Mouse (Mus musculus) liver (tissue): ENCODE measurements around the gene Atp2b2.

ENCODE experiments used
- DNase-seq: peaks from one replicate; pipeline ENCODE4 v3.0.0-alpha.2; 2020; ENCODE audit warnings: mixed read lengths

The Atp2b2 gene

DNA sequence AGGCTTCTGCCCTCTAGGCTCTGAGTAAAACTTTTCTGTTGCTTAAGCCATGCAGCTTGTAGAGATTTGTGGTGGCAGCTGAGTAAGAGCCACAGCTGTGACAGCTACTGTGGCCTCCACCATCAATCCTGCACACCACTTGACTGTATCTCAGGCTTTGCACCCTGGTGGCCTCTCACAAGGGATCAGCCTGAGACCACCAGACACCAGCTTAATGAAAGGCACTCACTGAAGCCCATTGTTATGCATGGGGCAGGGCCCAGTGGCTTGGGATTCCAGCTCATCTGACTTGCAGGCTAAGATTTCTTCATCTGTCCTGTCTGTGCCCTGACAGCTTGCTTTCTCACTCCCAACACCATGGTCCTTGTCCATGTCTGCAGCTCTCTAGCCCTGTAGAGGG lies 155.5 kb downstream of the Atp2b2 start:
- DNase-seq = no peak

DNA sequence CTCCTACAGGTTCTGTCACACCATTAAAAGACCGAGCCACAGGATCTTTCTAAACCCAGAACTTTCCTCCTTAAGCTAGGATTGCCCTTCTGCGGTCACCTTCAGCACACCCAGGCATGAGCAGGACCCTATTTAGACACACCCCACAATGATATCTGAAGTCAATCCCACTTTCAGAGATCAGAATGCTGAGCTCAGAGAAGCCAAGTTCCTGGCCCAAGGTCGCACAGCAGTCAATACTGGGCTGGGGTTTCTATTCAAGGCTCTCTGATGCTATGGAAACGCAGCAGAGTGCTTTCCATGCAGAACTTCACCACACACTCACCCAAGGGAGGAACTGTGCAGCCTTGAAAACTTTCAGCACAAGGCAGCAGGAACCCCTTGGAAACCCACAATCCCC lies 157.6 kb downstream of the Atp2b2 start:
- DNase-seq = no peak

- DNase-seq = no peak
Measured at GRCm38 (mm10) chr6:113883225-113883624, 159.2 kb downstream of the Atp2b2 start.

- no peak for DNase-seq
Measured at GRCm38 (mm10) chr6:113882396-113882795, 160.0 kb downstream of the Atp2b2 start.

- peak; percentile 24 for DNase-seq
Measured at GRCm38 (mm10) chr6:113881561-113882243, 160.7 kb downstream of the Atp2b2 start.

GRCm38 (mm10) chr6:113879366-113879765 lies 163.0 kb downstream of the Atp2b2 start:
- DNase-seq = no peak

GRCm38 (mm10) chr6:113878510-113879128 lies 163.8 kb downstream of the Atp2b2 start:
- DNase-seq = no peak

DNA sequence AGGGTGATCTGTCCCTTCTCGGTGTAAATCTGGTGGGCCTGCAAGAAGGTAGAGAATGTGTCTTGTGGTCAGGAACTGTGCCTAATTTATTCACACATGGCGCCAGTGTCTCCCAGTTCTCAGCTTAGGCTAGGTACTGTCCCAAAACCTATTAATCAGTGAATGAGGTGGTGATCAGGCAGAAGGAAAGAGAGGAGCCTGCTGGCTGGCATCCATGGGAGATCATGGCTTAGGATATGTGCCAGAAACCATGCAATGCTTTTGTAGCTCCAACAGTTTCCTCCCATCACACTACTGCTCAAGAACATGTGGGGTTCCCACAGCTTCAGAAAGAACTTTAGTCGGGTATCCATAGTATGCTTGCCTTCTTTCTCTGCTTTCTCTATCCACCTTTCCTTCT lies 165.8 kb downstream of the Atp2b2 start:
- no peak for DNase-seq

DNA sequence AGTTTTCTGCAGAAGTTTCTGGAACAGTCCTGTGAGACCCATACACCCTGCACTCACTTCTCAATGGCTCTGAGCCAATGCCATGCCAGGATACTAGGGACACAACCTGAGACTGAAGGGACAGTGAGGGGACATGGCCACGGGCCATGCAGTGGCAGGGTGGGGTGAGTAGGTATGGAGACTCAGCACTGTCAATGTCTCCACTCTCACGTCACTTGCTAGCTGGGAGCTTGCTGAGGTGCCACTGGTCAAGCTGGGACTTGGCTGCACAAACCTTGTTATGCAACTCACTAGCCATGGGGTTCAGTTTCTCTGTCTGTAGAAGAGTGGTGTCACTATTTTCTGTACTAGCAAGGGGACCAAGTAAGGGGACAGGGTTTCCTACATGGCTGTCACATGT lies 167.2 kb downstream of the Atp2b2 start:
- no peak for DNase-seq

- no peak for DNase-seq
Measured at GRCm38 (mm10) chr6:113872654-113873053, 169.8 kb downstream of the Atp2b2 start.

DNA sequence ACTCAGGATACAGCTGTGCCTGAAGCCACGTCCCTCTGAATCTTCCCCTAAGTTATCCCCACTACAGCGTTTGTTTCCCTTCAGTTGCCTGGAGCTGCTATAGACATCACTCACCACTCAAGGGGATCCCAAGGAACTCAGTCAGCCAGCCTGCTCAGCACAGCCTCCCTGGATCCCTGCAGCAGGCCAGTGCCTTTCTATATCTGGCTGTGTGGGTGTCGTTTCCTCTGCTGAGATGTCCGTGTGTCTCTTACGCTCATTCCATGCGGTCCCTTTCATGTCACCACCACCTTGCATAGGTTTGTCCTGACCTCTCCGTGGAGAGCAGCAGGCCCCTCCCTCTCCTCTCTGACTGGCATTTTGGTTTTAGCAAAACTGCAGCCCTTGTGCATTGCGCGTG lies 171.6 kb downstream of the Atp2b2 start:
- DNase-seq = no peak

DNA sequence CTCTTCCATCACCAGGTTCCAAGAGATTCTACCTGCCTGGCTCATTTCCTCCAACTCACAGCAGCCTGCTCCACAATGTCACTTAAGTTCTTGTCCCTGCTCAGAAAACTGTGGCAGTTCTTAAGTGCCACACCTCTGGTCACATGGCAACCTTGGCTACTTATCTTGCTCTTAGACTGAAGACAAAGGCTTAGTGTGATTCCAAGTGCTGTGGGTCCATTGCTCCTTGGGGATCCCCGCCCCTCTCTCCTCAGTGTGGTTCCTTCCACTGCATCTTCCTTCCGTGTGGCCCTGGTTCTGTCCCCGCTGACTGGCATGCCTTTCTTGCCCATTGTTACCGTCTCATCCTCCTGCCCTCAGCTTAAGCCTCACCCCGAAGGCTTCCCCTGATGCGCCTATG lies 173.9 kb downstream of the Atp2b2 start:
- DNase-seq = no peak

DNA sequence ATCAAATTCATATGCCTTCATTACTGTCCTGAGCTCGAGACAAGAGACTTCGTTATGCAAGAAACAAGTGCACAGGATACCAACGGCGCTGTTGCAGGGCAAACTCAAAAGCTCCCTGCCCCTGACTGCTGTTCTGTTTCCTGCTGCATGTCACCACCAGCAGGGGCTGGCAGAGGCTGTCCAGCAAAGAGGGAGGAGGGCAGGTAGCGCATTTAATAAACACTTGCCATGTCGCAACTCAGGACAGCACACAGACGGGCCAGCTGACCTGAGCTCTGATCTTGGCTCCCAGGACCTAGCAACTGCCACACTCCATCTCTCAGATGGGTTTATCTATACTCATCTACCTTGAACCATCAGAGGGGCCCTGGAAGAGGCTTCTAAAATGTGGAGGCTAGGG lies 176.7 kb downstream of the Atp2b2 start:
- no peak for DNase-seq

- DNase-seq = no peak
Measured at GRCm38 (mm10) chr6:113864812-113865211, 177.6 kb downstream of the Atp2b2 start.

GRCm38 (mm10) chr6:113862955-113863354 lies 179.5 kb downstream of the Atp2b2 start:
- no peak for DNase-seq

DNA sequence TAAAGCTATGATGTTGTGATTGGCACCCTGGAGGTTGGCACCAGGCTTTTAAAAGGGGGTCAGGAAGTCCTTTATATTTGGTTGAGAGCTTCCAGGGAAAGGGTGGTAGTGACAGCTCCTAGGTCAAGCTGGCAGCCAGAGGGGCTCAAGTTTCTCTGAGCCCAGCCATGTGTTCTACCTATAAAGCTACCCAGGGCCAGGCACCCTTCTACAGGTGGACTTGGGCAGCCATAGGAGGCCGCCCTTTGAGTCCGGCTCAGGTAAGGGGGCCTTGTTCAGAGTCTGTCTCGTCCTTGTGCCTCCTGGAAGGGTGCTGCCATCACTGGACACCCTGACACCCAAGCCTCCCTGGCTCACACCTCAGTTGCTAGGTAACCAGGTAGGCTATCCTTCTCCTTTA lies 180.5 kb downstream of the Atp2b2 start:
- no peak for DNase-seq

DNA sequence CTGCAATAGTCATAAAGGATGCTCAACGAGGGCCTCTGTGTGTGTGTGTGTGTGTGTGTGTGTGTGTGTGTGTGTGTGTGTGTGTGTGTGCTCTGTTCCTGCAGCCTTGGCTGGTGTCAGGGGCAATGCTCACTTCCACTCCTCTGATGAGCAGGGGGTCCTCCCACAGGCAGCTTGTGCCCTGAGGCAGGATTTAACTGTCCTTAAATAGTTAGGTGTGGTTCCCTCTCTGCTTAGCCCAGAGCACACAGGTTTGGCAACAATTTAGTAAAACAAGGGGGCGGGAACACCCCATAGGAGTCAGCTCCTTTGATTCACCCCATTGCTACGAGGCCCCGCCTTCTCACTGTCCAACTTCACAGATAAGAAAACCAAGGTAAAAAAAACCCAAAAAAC lies 181.0 kb downstream of the Atp2b2 start:
- DNase-seq = no peak

- DNase-seq = no peak
Measured at GRCm38 (mm10) chr6:113860735-113861374, 181.6 kb downstream of the Atp2b2 start.

- DNase-seq = no peak
Measured at GRCm38 (mm10) chr6:113860023-113860734, 182.2 kb downstream of the Atp2b2 start.

DNA sequence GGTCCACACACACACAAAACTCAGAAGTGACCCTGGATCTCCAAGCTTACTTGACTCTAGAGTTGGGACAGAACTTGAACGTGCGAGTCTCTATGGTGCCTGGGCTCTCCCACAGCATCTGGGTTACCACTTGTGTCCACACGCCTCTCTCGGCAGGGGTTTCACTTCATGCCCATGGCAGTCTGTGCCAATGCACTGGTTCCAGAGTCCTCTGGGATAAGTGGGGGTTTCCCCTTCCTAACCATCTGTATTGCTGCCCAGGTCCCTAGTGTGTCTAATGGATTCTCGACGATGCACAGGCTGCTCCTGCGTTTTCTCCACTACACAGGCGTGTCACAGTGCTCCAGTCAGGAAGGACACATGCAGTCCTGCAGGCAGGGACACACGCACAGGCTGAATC lies 184.1 kb downstream of the Atp2b2 start:
- no peak for DNase-seq

DNA sequence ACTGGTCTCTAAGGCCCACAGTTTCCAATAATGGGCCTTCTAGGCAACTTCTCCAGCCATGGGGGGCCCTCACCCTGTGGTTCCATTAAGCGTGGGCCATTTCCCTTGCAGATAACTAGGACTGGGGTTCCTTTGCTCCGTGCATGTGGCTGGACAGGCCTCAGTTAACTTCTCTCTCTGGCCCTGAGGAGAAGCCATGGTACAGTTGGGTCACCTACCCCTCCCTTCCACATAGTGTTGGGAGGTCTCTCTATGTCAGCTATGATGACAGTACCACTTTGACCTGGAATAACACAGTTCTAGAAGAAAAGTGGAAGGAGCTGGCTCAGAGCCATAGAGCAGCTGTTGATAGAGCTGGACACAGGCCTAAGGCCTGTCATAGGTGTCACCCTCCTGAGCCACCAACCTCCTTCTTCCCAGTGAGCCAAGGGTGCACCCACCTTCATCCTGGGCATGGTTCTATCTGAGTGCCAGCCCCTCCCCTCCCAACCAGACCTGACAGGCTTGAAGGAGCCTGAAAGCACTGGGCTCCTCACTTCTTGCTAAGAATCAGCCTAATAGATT lies 185.0 kb downstream of the Atp2b2 start:
- DNase-seq = no peak

DNA sequence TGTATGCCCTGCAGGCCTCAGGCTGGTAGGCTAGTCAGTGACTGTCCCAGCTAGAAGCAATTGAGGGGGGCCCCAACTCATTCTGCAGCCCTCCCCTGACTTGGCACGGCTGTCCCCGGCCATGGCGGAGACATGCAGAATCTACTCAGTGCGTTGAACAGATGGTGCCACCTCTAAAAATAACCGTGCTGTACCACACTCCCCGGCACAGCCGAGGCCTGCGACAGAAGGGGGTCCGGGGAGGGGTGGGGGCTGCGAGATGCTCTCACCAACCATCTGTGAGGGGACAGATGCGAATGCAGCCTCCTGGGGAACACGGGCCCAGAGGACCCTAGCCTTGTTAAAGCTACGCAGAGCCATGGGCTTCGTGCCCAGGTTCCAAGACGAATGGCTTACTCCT lies 185.6 kb downstream of the Atp2b2 start:
- DNase-seq = no peak

- DNase-seq = no peak
Measured at GRCm38 (mm10) chr6:113856095-113856646, 186.2 kb downstream of the Atp2b2 start.
